Mouse (Mus musculus) E14TG2a.4 (cell line): ENCODE measurements around the gene Gyg.
"Not testable (repeated sequence)": the region's sequence is repeated elsewhere in the genome, so short reads cannot be mapped to it uniquely, and the experiment has no call there.

Source experiments
- H3K27me3 ChIP-seq: 2 replicates; pipeline ENCODE4 v1.6.1; 2014; ENCODE audit warnings: low read length, control low read depth; ENCODE audit not compliant: insufficient read depth
- H3K36me3 ChIP-seq: 2 replicates; pipeline ENCODE4 v1.6.1; 2014; ENCODE audit warnings: low read length, control low read depth; ENCODE audit not compliant: insufficient read depth
- H3K4me1 ChIP-seq: replicated peaks from 2 replicates; pipeline ENCODE4 v1.6.1; 2014; ENCODE audit warnings: low read depth, low read length, control low read depth
- H3K4me3 ChIP-seq: replicated peaks from 2 replicates; pipeline ENCODE4 v1.5.1; 2014; ENCODE audit warnings: mild to moderate bottlenecking, low read length
- H3K9me3 ChIP-seq: 2 replicates; pipeline ENCODE4 v1.6.1; 2014; ENCODE audit warnings: low read length, control low read depth
- CTCF ChIP-seq: conservative IDR thresholded peaks from 2 replicates; pipeline ENCODE4 v1.5.1; 2014; ENCODE audit warnings: low read length
- NANOG ChIP-seq: IDR thresholded peaks from 2 replicates; pipeline ENCODE4 v1.6.1; 2014; ENCODE audit warnings: borderline replicate concordance, low read length, mixed read lengths
- POU5F1 ChIP-seq: IDR thresholded peaks from 2 replicates; pipeline ENCODE4 v1.6.1; 2014; ENCODE audit warnings: low read length, borderline replicate concordance

Gene Gyg

DNA sequence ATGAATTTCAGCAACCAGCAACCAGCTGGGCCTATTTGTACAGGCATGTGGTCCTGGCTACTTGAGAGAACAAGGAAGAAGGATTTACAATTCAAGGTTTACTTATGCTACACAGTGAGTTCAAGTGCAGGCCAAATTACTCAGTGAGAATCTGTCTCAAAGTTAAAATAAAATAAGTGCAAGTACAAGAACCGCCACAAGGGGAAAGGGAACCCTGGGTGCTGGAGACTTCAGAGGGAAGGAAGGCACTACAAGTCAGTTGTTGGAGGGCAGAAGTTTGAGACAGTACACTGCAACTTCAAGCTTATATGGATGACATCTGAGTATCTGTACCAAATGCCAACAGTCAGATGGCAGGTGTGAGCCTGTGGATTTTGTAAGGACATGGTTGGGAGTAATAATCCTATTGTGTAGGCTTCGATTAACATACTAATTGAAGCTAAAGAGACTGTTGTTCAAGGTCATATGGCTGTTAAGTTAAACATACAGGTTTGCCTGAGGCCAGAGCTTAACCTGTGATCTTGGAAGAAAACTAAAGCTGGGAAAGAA lies 28.0 kb downstream of the Gyg start:
- H3K27me3 ChIP-seq: no peaks in the 10 kb centered on the region
- TF ChIP-seq NANOG: no peak; the same call in 1 of the 2 replicates
- TF ChIP-seq POU5F1: no peak
- TF ChIP-seq CTCF: peak; percentile 43

DNA sequence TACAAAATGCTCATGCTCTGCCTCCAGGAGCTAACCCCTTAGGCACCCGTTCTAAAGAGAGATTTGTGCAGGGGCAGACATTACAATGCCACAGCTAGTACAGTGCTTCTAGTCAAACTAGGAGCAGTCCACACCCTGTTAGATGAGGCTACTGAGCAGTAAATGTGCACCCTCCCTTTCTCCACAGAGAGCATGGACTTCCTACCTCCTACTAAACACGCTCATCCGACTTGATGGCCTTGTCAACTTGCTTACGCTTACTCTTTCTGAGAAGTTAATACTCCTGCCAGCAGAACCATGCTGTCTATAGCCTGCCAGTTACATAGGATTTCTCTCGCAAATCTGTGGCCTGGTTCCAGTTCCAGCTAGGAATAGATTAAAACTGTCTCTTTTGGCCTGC lies 29.5 kb downstream of the Gyg start:
- H3K4me1 ChIP-seq: peaks cover 13% of the 10 kb centered on the region
- no peak overlapping the region for H3K4me3 ChIP-seq
- TF ChIP-seq POU5F1 (no peak), NANOG (no peak), CTCF (no peak)
- H3K27me3 ChIP-seq: no peaks in the 10 kb centered on the region
- no peaks in the 10 kb centered on the region for H3K36me3 ChIP-seq
- no peaks in the 10 kb centered on the region for H3K9me3 ChIP-seq

More for the DNA sequence above, 28.0 kb downstream of the Gyg start:
- Histone ChIP-seq H3K4me3 (no peak overlapping the region), H3K9me3 (no peaks in the 10 kb centered on the region), H3K36me3 (no peaks in the 10 kb centered on the region), H3K4me1 (peaks cover 13% of the 10 kb centered on the region)

DNA sequence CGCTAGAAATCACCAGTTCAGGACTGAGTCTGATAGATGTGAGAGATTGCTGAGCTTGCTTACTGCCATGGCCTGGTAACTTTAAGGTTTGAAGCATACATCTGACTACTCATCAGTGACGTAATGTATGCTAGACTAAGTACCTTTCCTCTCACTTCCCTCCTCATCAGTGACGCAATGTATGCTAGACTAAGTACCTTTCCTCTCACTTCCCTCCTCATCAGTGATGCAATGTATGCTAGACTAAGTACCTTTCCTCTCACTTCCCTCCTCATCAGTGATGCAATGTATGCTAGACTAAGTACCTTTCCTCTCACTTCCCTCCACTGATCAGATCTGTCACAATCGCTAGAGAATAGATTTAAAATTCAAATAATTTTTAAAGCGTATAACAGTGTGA lies 33.5 kb downstream of the Gyg start:
- not testable (repeated sequence) for H3K4me3 ChIP-seq
- peaks cover 16% of the 10 kb centered on the region for H3K36me3 ChIP-seq

DNA sequence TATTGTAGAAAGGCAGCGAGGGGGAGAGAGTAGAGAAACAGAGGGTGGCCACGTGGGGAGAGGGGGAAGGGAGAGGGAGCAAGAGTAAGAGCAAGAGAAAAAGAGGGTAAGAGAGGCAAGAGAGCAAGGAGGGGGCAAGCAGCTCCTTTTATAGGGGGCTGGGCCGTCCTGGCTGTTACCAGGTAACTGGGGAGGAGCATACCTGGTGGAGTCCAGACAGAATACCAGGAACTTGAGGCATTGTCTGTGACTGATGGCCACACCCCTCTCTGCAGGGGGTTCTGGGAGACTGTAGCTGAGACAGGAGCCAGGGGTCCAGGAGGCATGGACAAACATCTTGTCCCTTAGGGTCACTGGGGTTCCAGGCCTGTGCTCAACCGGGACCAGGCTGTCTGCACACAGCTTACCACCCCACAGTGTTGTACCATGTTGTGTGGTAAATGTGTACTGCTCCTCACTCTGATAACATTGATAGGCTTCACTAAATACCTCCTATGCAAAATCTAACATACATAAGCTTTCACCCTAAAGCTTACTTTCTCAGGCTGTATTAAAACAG lies 35.4 kb downstream of the Gyg start:
- Histone ChIP-seq H3K4me3 (peak overlapping the region; percentile 55), H3K27me3 (no peaks in the 10 kb centered on the region)
- no peak for TF ChIP-seq NANOG

More for the DNA sequence above, 33.5 kb downstream of the Gyg start:
- peaks cover 20% of the 10 kb centered on the region for H3K4me1 ChIP-seq
- not testable (repeated sequence) for H3K9me3 ChIP-seq, H3K27me3 ChIP-seq

GRCm38 (mm10) chr3:20119044-20119591 lies 36.0 kb downstream of the Gyg start:
- H3K9me3 ChIP-seq: no peaks in the 10 kb centered on the region

More for the DNA sequence above, 35.4 kb downstream of the Gyg start:
- Histone ChIP-seq H3K4me1 (peaks cover 20% of the 10 kb centered on the region), H3K9me3 (no peaks in the 10 kb centered on the region), H3K36me3 (peaks cover 25% of the 10 kb centered on the region)

GRCm38 (mm10) chr3:20111913-20112312 lies 43.2 kb downstream of the Gyg start:
- no peaks in the 10 kb centered on the region for H3K27me3 ChIP-seq
- no peak overlapping the region for H3K4me3 ChIP-seq
- TF ChIP-seq NANOG (no peak), POU5F1 (no peak), CTCF (no peak)
- H3K36me3 ChIP-seq: peaks cover 79% of the 10 kb centered on the region
- no peaks in the 10 kb centered on the region for H3K4me1 ChIP-seq
- no peaks in the 10 kb centered on the region for H3K9me3 ChIP-seq

More at GRCm38 (mm10) chr3:20119044-20119591, 36.0 kb downstream of the Gyg start:
- TF ChIP-seq NANOG (no peak), POU5F1 (no peak), CTCF (no peak)
- Histone ChIP-seq H3K4me1 (peaks cover 20% of the 10 kb centered on the region), H3K36me3 (peaks cover 26% of the 10 kb centered on the region), H3K27me3 (no peaks in the 10 kb centered on the region), H3K4me3 (peak overlapping the region; percentile 55)

- H3K4me1 ChIP-seq: 0 out of 2 replicates have a peak, but pooled peaks cover 4% of the 10 kb centered on the region
- H3K9me3 ChIP-seq: no peaks in the 10 kb centered on the region
- no peak for TF ChIP-seq POU5F1
- TF ChIP-seq NANOG: no peak
- no peak for TF ChIP-seq CTCF
- peaks cover 80% of the 10 kb centered on the region for H3K36me3 ChIP-seq
- H3K4me3 ChIP-seq: no peak overlapping the region
- no peaks in the 10 kb centered on the region for H3K27me3 ChIP-seq
Observed at GRCm38 (mm10) chr3:20108881-20109280, 46.2 kb downstream of the Gyg start.

DNA sequence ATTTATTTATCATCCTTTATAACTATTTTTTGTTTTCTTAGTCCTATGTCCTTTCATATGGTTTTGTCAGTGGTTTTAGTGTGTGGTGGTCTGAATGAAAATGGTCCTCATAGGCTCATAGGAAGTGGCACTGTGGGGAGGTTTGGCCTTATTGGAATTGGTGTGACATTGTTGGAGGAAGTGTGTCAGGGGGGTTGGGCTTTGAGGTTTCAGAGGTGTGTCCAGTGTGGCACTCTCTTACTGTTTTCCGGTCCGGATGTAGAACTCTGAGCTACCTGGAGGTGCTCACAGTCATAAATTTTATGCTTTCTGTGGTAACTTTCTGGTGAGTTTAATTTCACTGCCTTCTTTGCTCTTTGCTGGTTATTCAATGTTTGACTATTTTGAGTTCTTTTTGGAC lies 50.3 kb downstream of the Gyg start:
- Histone ChIP-seq H3K9me3 (no peaks in the 10 kb centered on the region), H3K4me1 (0 out of 2 replicates have a peak, but pooled peaks cover 4% of the 10 kb centered on the region), H3K27me3 (no peaks in the 10 kb centered on the region), H3K36me3 (peaks cover 66% of the 10 kb centered on the region), H3K4me3 (no peak overlapping the region)
- TF ChIP-seq POU5F1 (no peak), CTCF (no peak), NANOG (no peak)

- Histone ChIP-seq H3K9me3 (no peaks in the 10 kb centered on the region), H3K4me3 (no peak overlapping the region), H3K27me3 (no peaks in the 10 kb centered on the region), H3K36me3 (peaks cover 61% of the 10 kb centered on the region), H3K4me1 (0 out of 2 replicates have a peak, but pooled peaks cover 4% of the 10 kb centered on the region)
- TF ChIP-seq NANOG: no peak
- TF ChIP-seq POU5F1: no peak
- TF ChIP-seq CTCF: no peak
Observed at GRCm38 (mm10) chr3:20104318-20104717, 50.8 kb downstream of the Gyg start.
